Mouse (Mus musculus): ENCODE measurements around the gene Smarca1.

Smarca1 gene

GRCm38 (mm10) chrX:47764440-47764839, 128.3 kb downstream of the Smarca1 start:
- no peak for DNase-seq (ENCODE audit: low read depth, low spot score)

GRCm38 (mm10) chrX:47760212-47760611, 132.6 kb downstream of the Smarca1 start:
- peak; percentile 1 for DNase-seq (ENCODE audit: low read depth, low spot score)

Data from mesoderm, embryonic 11.5 days (tissue).